Mouse (Mus musculus) spleen, postnatal 10 days (tissue): ENCODE measurements at regions not wholly inside any gene's neighbourhood (a gene's known extent, or its start where the extent isn't known, plus 50 kb on each side); places are given as distances from the start of the nearest gene placed in this dataset.
A peak's percentile ranks its signal among the peaks of the same experiment; 100 is the strongest.
"Not testable (repeated sequence)": the region's sequence is repeated elsewhere in the genome, so short reads cannot be mapped to it uniquely, and the experiment has no call there.

Experiments
- DNase-seq, 2 experiments: peaks; one replicate each; pipeline ENCODE4 v3.0.0; 2021 to 2022; ENCODE audit warnings: low spot score in 2 of 2

GRCm38 (mm10) chr2:117450172-117450865, 107.5 kb upstream of the Rasgrp1 start:
- DNase-seq: peak in 1 of 2 experiments; percentile 53

- DNase-seq: no peak
These were observed 109.0 kb upstream of the Rasgrp1 start for GRCm38 (mm10) chr2:117451818-117452217.

GRCm38 (mm10) chr2:117455021-117455739, 112.4 kb upstream of the Rasgrp1 start:
- no peak for DNase-seq

GRCm38 (mm10) chr2:117455740-117456455, 113.1 kb upstream of the Rasgrp1 start:
- DNase-seq: no peak

- DNase-seq: no peak
These were observed 113.7 kb upstream of the Rasgrp1 start for GRCm38 (mm10) chr2:117456456-117457020.

GRCm38 (mm10) chr2:117461541-117462290, 118.9 kb upstream of the Rasgrp1 start:
- DNase-seq: no peak

- no peak for DNase-seq
These were observed 132.2 kb upstream of the Rasgrp1 start for GRCm38 (mm10) chr2:117474885-117475542.

GRCm38 (mm10) chr2:117475561-117475960, 132.8 kb upstream of the Rasgrp1 start:
- no peak for DNase-seq

GRCm38 (mm10) chr2:117477503-117477902, 134.7 kb upstream of the Rasgrp1 start:
- not testable (repeated sequence) for DNase-seq

GRCm38 (mm10) chr2:117479244-117480009, 136.6 kb upstream of the Rasgrp1 start:
- DNase-seq: not testable (repeated sequence)

GRCm38 (mm10) chr2:117486447-117486846, 143.6 kb upstream of the Rasgrp1 start:
- DNase-seq: no peak

- DNase-seq: no peak
These were observed 155.8 kb upstream of the Rasgrp1 start for GRCm38 (mm10) chr2:117498565-117498964.

GRCm38 (mm10) chr2:117502611-117503010, 159.8 kb upstream of the Rasgrp1 start:
- DNase-seq: no peak

- no peak for DNase-seq
These were observed 168.9 kb upstream of the Rasgrp1 start for GRCm38 (mm10) chr2:117511737-117512136.

- no peak for DNase-seq
These were observed 169.8 kb upstream of the Rasgrp1 start for GRCm38 (mm10) chr2:117512551-117512950.

- no peak for DNase-seq
These were observed 181.6 kb upstream of the Rasgrp1 start for GRCm38 (mm10) chr2:117524437-117524836.

- DNase-seq: no peak
These were observed 196.1 kb upstream of the Rasgrp1 start for GRCm38 (mm10) chr2:117538865-117539264.

- no peak for DNase-seq
These were observed 196.5 kb upstream of the Rasgrp1 start for GRCm38 (mm10) chr2:117539285-117539684.

GRCm38 (mm10) chr2:117541471-117541870, 198.7 kb upstream of the Rasgrp1 start:
- peak in 1 of 2 experiments; percentile 54 for DNase-seq

GRCm38 (mm10) chr2:117542298-117542697, 199.5 kb upstream of the Rasgrp1 start:
- DNase-seq: no peak
